9 mouse cellular contexts compared by ENCODE assay signal in the genomic region with DNA sequence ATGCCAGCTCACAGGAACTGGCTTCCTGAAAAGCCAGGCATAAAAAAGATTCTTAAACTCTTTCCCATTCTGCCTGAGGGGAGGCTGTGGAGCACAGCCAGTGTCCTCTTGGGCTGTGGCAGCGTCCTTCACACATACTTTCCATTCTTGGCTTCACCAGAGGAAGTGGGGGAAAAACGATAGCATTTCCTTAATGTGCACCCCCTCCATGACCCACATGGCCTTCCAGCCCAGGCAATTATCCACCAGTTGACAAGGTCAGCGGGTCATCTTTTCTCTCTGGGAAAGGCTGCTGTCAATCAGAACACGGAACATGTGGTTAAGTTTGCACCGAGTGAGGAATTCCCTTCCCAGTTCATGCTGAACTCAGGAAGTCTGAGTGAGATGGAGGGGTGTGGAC. TPM values are rescaled to one million over a fixed set of nuclear protein-coding genes. Genes with fewer than 3 reads are reported as not detected.
DNase-seq lines count a peak whose midpoint lies in the region; ATAC-seq and TF ChIP-seq lines count a peak whose summit lies in the region.
"Had no signal": no experiment of that assay in that cellular context is flagged by ENCODE, and none has a peak within 500 bp of the region (broad histone marks: within the 10 kb centered on the region; RNA-seq: fewer than 3 reads in every experiment).

No protein-coding gene starts in this region.

- H3K27me3 ChIP-seq in hindbrain, embryonic 11.5 days (ENCODE audit: control insufficient read depth, insufficient read depth, low read length): no peaks in the 10 kb centered on the region
- no peaks in the 10 kb centered on the region for H3K27me3 ChIP-seq in hindbrain, embryonic 12.5 days
- H3K27me3 ChIP-seq in embryonic facial prominence, embryonic 14.5 days (replicated peaks; ENCODE audit: control insufficient read depth, insufficient read depth, low read length): no peaks in the 10 kb centered on the region
- no peaks in the 10 kb centered on the region for H3K27me3 ChIP-seq in lung, postnatal 0 days (replicated peaks; ENCODE audit: insufficient read depth, low read length)

- H3K4me2 ChIP-seq in hindbrain, embryonic 11.5 days (replicated peaks; ENCODE audit: low read depth, low read length): no peak overlapping the region
- no peak overlapping the region for H3K4me2 ChIP-seq in hindbrain, embryonic 12.5 days (replicated peaks)
- H3K4me2 ChIP-seq in embryonic facial prominence, embryonic 14.5 days (ENCODE audit: low read depth, low read length): no peak overlapping the region
- no peak overlapping the region for H3K4me2 ChIP-seq in lung, postnatal 0 days (replicated peaks; ENCODE audit: low read depth, low read length)

- H3K9ac ChIP-seq in hindbrain, embryonic 11.5 days (ENCODE audit: low read depth, low read length): no peak overlapping the region
- H3K9ac ChIP-seq in hindbrain, embryonic 12.5 days: no peak overlapping the region
- no peak overlapping the region for H3K9ac ChIP-seq in embryonic facial prominence, embryonic 14.5 days (ENCODE audit: low read depth, low read length)
- H3K9ac ChIP-seq in lung, postnatal 0 days (replicated peaks; ENCODE audit: low read depth): no peak overlapping the region

- H3K27ac ChIP-seq in hindbrain, embryonic 11.5 days (ENCODE audit: low read depth, low read length): no peak overlapping the region
- H3K27ac ChIP-seq in hindbrain, embryonic 12.5 days: no peak overlapping the region
- H3K27ac ChIP-seq in embryonic facial prominence, embryonic 14.5 days (replicated peaks; ENCODE audit: low read depth, low read length): 0 out of 2 replicates have a peak overlapping the region, but pooled peaks have one; percentile 23
- no peak overlapping the region for H3K27ac ChIP-seq in lung, postnatal 0 days (ENCODE audit: low read length)

- peak; percentile 38; the same call in 1 of the 2 replicates for TF ChIP-seq EP300 in lung, postnatal 0 days (IDR thresholded peaks at IDR 0.05)

- 17% methylated on average over 5 of the region's 5 CpGs for WGBS in hindbrain, embryonic 11.5 days
- 25% methylated on average over 5 of the region's 5 CpGs for WGBS in hindbrain, embryonic 12.5 days
- 7% methylated on average over 5 of the region's 5 CpGs for WGBS in embryonic facial prominence, embryonic 14.5 days
- WGBS in lung, postnatal 0 days: 14% methylated on average over 5 of the region's 5 CpGs

- no peak overlapping the region for H3K4me3 ChIP-seq in hindbrain, embryonic 11.5 days (ENCODE audit: low read depth, low read length)
- no peak overlapping the region for H3K4me3 ChIP-seq in hindbrain, embryonic 12.5 days
- no peak overlapping the region for H3K4me3 ChIP-seq in embryonic facial prominence, embryonic 14.5 days (ENCODE audit: low read depth, low read length)
- H3K4me3 ChIP-seq in lung, postnatal 0 days (ENCODE audit: low read depth, low read length): no peak overlapping the region

- no peaks in the 10 kb centered on the region for H3K4me1 ChIP-seq in hindbrain, embryonic 11.5 days (replicated peaks; ENCODE audit: control insufficient read depth, insufficient read depth, low read length)
- 0 out of 2 replicates have a peak, but pooled peaks cover 4% of the 10 kb centered on the region for H3K4me1 ChIP-seq in hindbrain, embryonic 12.5 days
- H3K4me1 ChIP-seq in embryonic facial prominence, embryonic 14.5 days (ENCODE audit: control insufficient read depth, insufficient read depth, low read length): peaks cover 10% of the 10 kb centered on the region
- peaks cover 8% of the 10 kb centered on the region; the same call in 1 of the 2 replicates for H3K4me1 ChIP-seq in lung, postnatal 0 days (ENCODE audit: insufficient read depth, low read depth, low read length)

- H3K9me3 ChIP-seq in hindbrain, embryonic 11.5 days (ENCODE audit: control insufficient read depth, low read length): no peaks in the 10 kb centered on the region
- no peaks in the 10 kb centered on the region for H3K9me3 ChIP-seq in hindbrain, embryonic 12.5 days (replicated peaks)
- no peaks in the 10 kb centered on the region for H3K9me3 ChIP-seq in embryonic facial prominence, embryonic 14.5 days (ENCODE audit: control insufficient read depth, low read length)
- no peaks in the 10 kb centered on the region for H3K9me3 ChIP-seq in lung, postnatal 0 days (ENCODE audit: low read length)

- intact Hi-C loops in heart, postnatal 10 days (cut with DNase I): loop anchor here (2.0 to 5.0 kb wide), 2 partner anchors 35 to 119 kb away; no protein-coding TSS in a partner anchor
- intact Hi-C loops in left cerebral cortex, postnatal 10 days (cut with DNase I): no loop called here

- DNase-seq in hindbrain, embryonic 11.5 days (ENCODE audit: low spot score): peak; percentile 17
- peak; percentile 49 for DNase-seq in embryonic facial prominence, embryonic 14.5 days (ENCODE audit: low spot score)
- DNase-seq in heart, postnatal 10 days: peak; percentile 72 to 74
- DNase-seq in lung, postnatal 0 days (ENCODE audit: low spot score): peak; percentile 30
- DNase-seq in thymus, postnatal 25 days: no peak
- DNase-seq in left cerebral cortex, postnatal 10 days (ENCODE audit: extremely low spot score in 1 of 2, low spot score in 2 of 2): no peak
- DNase-seq in layer of hippocampus, adult 11-12 months (ENCODE audit: low spot score): no peak

- no peak for ATAC-seq in hindbrain, embryonic 11.5 days (ENCODE audit: low FRiP score)
- ATAC-seq in hindbrain, embryonic 12.5 days (ENCODE audit: low FRiP score): no peak
- no peak for ATAC-seq in embryonic facial prominence, embryonic 14.5 days (ENCODE audit: low read depth)
- ATAC-seq in lung, postnatal 0 days: peak; percentile 41

- TF ChIP-seq CTCF in lung, postnatal 0 days (IDR thresholded peaks at IDR 0.05): peak; percentile 51

- H3K36me3 ChIP-seq in hindbrain, embryonic 11.5 days (ENCODE audit: control insufficient read depth, insufficient read depth, low read length): no peaks in the 10 kb centered on the region
- no peaks in the 10 kb centered on the region for H3K36me3 ChIP-seq in hindbrain, embryonic 12.5 days
- peaks cover 27% of the 10 kb centered on the region for H3K36me3 ChIP-seq in embryonic facial prominence, embryonic 14.5 days (ENCODE audit: control insufficient read depth, insufficient read depth, low read length)
- H3K36me3 ChIP-seq in lung, postnatal 0 days (ENCODE audit: insufficient read depth, low read length): peaks cover 11% of the 10 kb centered on the region; the same call in 1 of the 2 replicates

RNA-seq across cellular contexts. Expression of a gene that starts 36.8 kb away (rescaled TPM):
- polyA plus RNA-seq in hindbrain, embryonic 11.5 days (2014; fragmentation: Nextera tagmentation; extraction: Ambion mirVana): not detected in 2 replicates
- 0.10 TPM in 1 of 2 replicates, not detected in the other for polyA plus RNA-seq in hindbrain, embryonic 12.5 days (2016; fragmentation: Nextera tagmentation; extraction: Ambion mirVana)
- 0.10 and 0.12 TPM in 2 replicates for polyA plus RNA-seq in embryonic facial prominence, embryonic 14.5 days (2014; fragmentation: Nextera tagmentation; extraction: Ambion mirVana)
- under 1 TPM; 0.07 to 0.36 TPM for total RNA-seq in heart, postnatal 10 days (2021)
- polyA plus RNA-seq in lung, postnatal 0 days (2015; fragmentation: Nextera tagmentation; extraction: Ambion mirVana): 0.05 TPM in 2 replicates
- not detected for total RNA-seq in left cerebral cortex, postnatal 10 days (2021)
- polyA plus RNA-seq: neural tube, embryonic 11.5 days had no signal

RNA-seq across cellular contexts. Expression of a gene that starts 37.4 kb away (rescaled TPM):
- polyA plus RNA-seq in hindbrain, embryonic 11.5 days (2014; fragmentation: Nextera tagmentation; extraction: Ambion mirVana): 1.9 and 4.7 TPM in 2 replicates
- 4.5 and 4.8 TPM in 2 replicates for polyA plus RNA-seq in hindbrain, embryonic 12.5 days (2016; fragmentation: Nextera tagmentation; extraction: Ambion mirVana)
- 6.9 and 8.2 TPM in 2 replicates for polyA plus RNA-seq in embryonic facial prominence, embryonic 14.5 days (2014; fragmentation: Nextera tagmentation; extraction: Ambion mirVana)
- 10 to 100 TPM; 42.7 to 49.2 TPM for total RNA-seq in heart, postnatal 10 days (2021)
- 6.4 and 7.2 TPM in 2 replicates for polyA plus RNA-seq in lung, postnatal 0 days (2015; fragmentation: Nextera tagmentation; extraction: Ambion mirVana)
- 1 to 10 TPM; 5.7 to 7.9 TPM for total RNA-seq in left cerebral cortex, postnatal 10 days (2021)

Comparison
In these comparisons a context has a peak if more than half of its experiments do, and no peak if none do; other contexts are left out.
1. DNase-seq: peak in hindbrain, embryonic 11.5 days (single experiment), embryonic facial prominence, embryonic 14.5 days (single experiment), heart, postnatal 10 days (2 of 2) and lung, postnatal 0 days (single experiment); none in thymus, postnatal 25 days (single experiment), left cerebral cortex, postnatal 10 days (0 of 2) and layer of hippocampus, adult 11-12 months (single experiment).